Mouse (Mus musculus) stomach, postnatal 0 days (tissue): ENCODE measurements at regions not wholly inside any gene's neighbourhood (a gene's known extent, or its start where the extent isn't known, plus 50 kb on each side); places are given as distances from the start of the nearest gene placed in this dataset.

Experiments used
- ATAC-seq: fragments of 200-750 bp; cut with Nextera tagmentation; 2 replicates; pipeline ENCODE4 v1.8.0; 2017; ENCODE audit not compliant: low FRiP score, low TSS enrichment
- DNase-seq: peaks from one replicate; pipeline ENCODE4 v3.0.0-alpha.2; 2016; ENCODE audit warnings: low spot score
- H3K27ac ChIP-seq: fragments of 300-500 bp; sonication (generic); replicated peaks from 2 replicates; pipeline ENCODE4 v1.5.1; 2014; ENCODE audit warnings: mild to moderate bottlenecking, control low read depth
- H3K27me3 ChIP-seq: fragments of 300-500 bp; sonication (generic); 2 replicates; pipeline ENCODE4 v1.6.1; 2014; ENCODE audit warnings: low read length; ENCODE audit not compliant: control insufficient read depth, insufficient read depth
- H3K36me3 ChIP-seq: fragments of 300-500 bp; sonication (generic); 2 replicates; pipeline ENCODE4 v1.6.1; 2014; ENCODE audit warnings: low read length, mixed read lengths; ENCODE audit not compliant: control insufficient read depth, insufficient read depth
- H3K4me1 ChIP-seq: fragments of 300-500 bp; sonication (generic); replicated peaks from 2 replicates; pipeline ENCODE4 v1.6.1; 2014; ENCODE audit warnings: antibody characterized with exemption; ENCODE audit not compliant: control insufficient read depth, insufficient read depth
- H3K4me2 ChIP-seq: fragments of 300-500 bp; sonication (generic); replicated peaks from 2 replicates; pipeline ENCODE4 v1.6.1; 2014; ENCODE audit warnings: low read depth, mild to moderate bottlenecking, control low read depth, moderate library complexity
- H3K4me3 ChIP-seq: fragments of 300-500 bp; sonication (generic); 2 replicates; pipeline ENCODE4 v1.5.1; 2014; ENCODE audit warnings: low read depth, low read length, control low read depth
- H3K9ac ChIP-seq: fragments of 300-500 bp; sonication (generic); 2 replicates; pipeline ENCODE4 v1.6.1; 2014; ENCODE audit warnings: mild to moderate bottlenecking, low read length, control low read depth, mixed read lengths
- H3K9me3 ChIP-seq: fragments of 300-500 bp; sonication (generic); 2 replicates; pipeline ENCODE4 v1.6.1; 2016; ENCODE audit warnings: low read length; ENCODE audit not compliant: control insufficient read depth
- CTCF ChIP-seq: IDR thresholded peaks from 2 replicates; pipeline ENCODE4 v1.5.1; 2016; ENCODE audit warnings: antibody characterized with exemption, low read depth, mild to moderate bottlenecking, moderate library complexity
- EP300 ChIP-seq: optimal IDR thresholded peaks from 2 replicates; pipeline ENCODE3; 2016; ENCODE audit warnings: antibody characterized with exemption
- WGBS: fragments of 180-500 bp; shearing (Covaris S2); extraction: QIAGEN DNeasy Blood & Tissue Kit; methylation state at CpG from one replicate; pipeline ENCODE4 v1.1.7; 2014; 5-methylcytosine and 5-hydroxymethylcytosine counted together

DNA sequence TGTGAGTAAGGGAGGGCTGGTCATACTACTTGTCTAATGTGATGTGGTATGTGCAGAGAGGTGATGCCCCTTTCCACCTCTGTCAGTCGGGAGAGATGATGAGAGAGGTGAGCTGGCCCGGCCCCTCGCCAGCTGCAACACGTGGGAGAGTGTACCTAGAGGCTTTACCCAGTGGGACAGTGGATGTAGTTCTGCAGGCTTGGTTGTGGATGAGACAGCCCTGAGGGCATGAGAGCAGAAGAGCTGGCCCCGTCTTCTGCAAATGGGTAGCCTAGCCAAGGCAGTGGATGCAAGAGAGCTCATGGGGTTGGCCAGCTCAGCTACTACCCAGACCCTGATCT is 88.1 kb upstream of the Gnai1 start:
- no peak for TF ChIP-seq EP300
- no peak for TF ChIP-seq CTCF
- H3K9me3 ChIP-seq = no peaks in the 10 kb centered on the region
- DNase-seq = no peak
- no peak overlapping the region for H3K9ac ChIP-seq
- H3K4me1 ChIP-seq = no peaks in the 10 kb centered on the region
- ATAC-seq = no peak
- H3K4me2 ChIP-seq = no peak overlapping the region
- H3K36me3 ChIP-seq = no peaks in the 10 kb centered on the region
- no peaks in the 10 kb centered on the region for H3K27me3 ChIP-seq
- H3K27ac ChIP-seq = no peak overlapping the region
- WGBS = 91% methylated on average over 5 of the region's 5 CpGs
- H3K4me3 ChIP-seq = no peak overlapping the region

DNA sequence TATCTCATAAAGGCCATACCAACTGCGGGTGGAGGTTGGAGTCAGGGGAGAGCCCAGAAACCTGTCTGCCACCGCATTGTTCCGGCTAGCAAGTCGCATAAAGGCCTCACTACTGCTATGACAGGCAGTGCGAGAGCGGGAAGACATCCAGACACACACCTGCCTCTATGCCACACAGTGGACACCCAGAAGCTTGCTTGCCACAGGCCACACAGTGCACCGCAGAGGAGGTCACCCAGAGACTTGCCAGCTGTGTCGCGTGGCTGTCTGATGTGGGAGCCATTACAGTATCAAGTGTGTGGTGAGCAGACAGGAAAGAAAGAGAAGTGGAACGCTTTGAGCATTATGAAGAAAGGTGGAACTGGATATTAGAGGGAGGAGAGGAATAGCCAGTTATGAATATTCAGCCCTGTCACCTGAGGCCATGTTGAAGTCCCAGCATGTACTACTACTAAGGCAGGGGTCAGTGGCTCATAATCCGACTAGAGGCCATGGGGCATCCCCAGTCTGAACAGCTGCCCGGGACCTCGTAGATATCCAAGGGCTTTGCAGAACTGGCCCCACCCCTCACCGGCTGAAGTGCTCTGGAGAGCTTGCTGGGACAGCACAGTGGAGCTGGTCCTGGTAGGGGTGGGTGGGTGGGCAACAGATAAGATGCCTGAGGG is 87.6 kb upstream of the Gnai1 start:
- WGBS = 82% methylated on average over 14 of the region's 14 CpGs
- H3K9ac ChIP-seq = no peak overlapping the region
- no peak for ATAC-seq
- no peak overlapping the region for H3K27ac ChIP-seq
- H3K27me3 ChIP-seq = no peaks in the 10 kb centered on the region
- no peaks in the 10 kb centered on the region for H3K36me3 ChIP-seq
- TF ChIP-seq EP300 (no peak), CTCF (no peak)
- H3K4me1 ChIP-seq = no peaks in the 10 kb centered on the region
- H3K4me2 ChIP-seq = no peak overlapping the region
- no peak overlapping the region for H3K4me3 ChIP-seq
- H3K9me3 ChIP-seq = no peaks in the 10 kb centered on the region
- DNase-seq = no peak

GRCm38 (mm10) chr5:18445969-18446368 is 85.8 kb upstream of the Gnai1 start:
- ATAC-seq = no peak

GRCm38 (mm10) chr5:18439986-18440385 is 79.8 kb upstream of the Gnai1 start:
- H3K9ac ChIP-seq = no peak overlapping the region
- no peak overlapping the region for H3K4me2 ChIP-seq
- H3K4me1 ChIP-seq = no peaks in the 10 kb centered on the region
- H3K27ac ChIP-seq = no peak overlapping the region
- no peak overlapping the region for H3K4me3 ChIP-seq
- no peak for TF ChIP-seq EP300
- TF ChIP-seq CTCF = no peak
- no peak for ATAC-seq
- DNase-seq = no peak
- H3K36me3 ChIP-seq = no peaks in the 10 kb centered on the region
- WGBS = 75% methylated on average over 4 of the region's 4 CpGs
- H3K9me3 ChIP-seq = no peaks in the 10 kb centered on the region
- no peaks in the 10 kb centered on the region for H3K27me3 ChIP-seq

More at GRCm38 (mm10) chr5:18445969-18446368, 85.8 kb upstream of the Gnai1 start:
- Histone ChIP-seq H3K27me3 (no peaks in the 10 kb centered on the region), H3K27ac (no peak overlapping the region), H3K4me1 (no peaks in the 10 kb centered on the region), H3K4me3 (no peak overlapping the region), H3K4me2 (no peak overlapping the region), H3K36me3 (no peaks in the 10 kb centered on the region), H3K9me3 (no peaks in the 10 kb centered on the region), H3K9ac (no peak overlapping the region)
- TF ChIP-seq EP300 (no peak), CTCF (peak; percentile 87)
- WGBS = 15% methylated on average over 8 of the region's 8 CpGs
- peak; percentile 67 for DNase-seq

DNA sequence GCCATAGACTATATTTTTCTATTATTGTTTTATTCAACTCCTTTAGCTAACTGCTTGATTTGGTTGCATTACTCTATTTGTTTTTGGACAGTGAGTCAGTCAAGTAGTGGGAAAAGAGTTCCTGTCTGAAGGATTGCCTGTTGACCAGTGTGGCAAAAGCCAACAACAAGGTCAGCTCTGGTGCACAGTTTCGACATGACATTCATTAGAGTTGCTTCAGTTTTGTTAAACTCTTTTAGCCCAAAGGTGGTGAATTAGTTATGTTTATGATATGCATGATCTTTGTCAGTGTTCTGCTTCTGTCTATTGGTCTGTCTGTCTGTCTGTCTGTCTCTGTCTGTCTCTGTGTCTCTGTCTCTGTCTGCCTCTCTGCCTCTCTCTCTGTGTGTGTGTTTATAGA is 79.1 kb upstream of the Gnai1 start:
- Histone ChIP-seq H3K9me3 (no peaks in the 10 kb centered on the region), H3K4me1 (no peaks in the 10 kb centered on the region), H3K4me2 (no peak overlapping the region), H3K27me3 (no peaks in the 10 kb centered on the region), H3K4me3 (no peak overlapping the region), H3K9ac (no peak overlapping the region), H3K27ac (no peak overlapping the region), H3K36me3 (no peaks in the 10 kb centered on the region)
- ATAC-seq (no peak), DNase-seq (no peak)
- WGBS = 71% methylated on average over 1 of the region's 1 CpGs
- TF ChIP-seq EP300 = no peak
- TF ChIP-seq CTCF = no peak

DNA sequence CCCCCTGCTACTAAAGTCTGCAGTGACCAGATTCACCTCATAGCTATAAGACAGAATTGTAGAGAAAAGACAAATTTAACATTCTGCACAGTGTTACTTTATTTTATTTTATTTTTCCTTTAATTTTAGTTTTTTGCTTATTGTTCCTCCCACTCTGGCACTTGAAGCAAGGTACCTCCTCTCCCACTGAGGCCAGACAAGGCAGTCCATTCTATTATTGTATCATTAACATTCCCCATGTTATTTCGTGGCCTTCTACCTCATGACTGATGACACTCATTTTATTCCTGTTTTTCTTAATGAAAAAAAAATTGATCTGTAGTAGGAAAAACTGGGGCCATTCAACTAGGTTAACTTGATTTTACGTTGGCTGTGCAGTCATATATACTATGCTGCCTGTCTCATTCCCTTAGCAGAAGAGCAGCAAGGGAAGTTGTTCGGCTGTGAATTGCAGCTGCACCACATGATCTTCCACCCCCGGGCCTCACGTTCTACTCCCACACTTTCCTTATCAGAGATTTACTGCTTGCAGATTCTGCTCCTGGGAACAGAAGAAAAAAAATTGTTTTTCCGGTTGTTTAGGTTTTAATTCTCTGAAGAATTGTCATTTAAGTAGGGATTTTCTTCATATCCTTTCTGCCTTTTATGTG is 76.1 kb upstream of the Gnai1 start:
- Histone ChIP-seq H3K4me2 (no peak overlapping the region), H3K27ac (no peak overlapping the region), H3K36me3 (no peaks in the 10 kb centered on the region), H3K9me3 (no peaks in the 10 kb centered on the region), H3K27me3 (no peaks in the 10 kb centered on the region), H3K4me1 (no peaks in the 10 kb centered on the region), H3K4me3 (no peak overlapping the region), H3K9ac (no peak overlapping the region)
- DNase-seq (no peak), ATAC-seq (no peak)
- 51% methylated on average over 6 of the region's 6 CpGs for WGBS
- TF ChIP-seq EP300 (no peak), CTCF (no peak)
